Mouse (Mus musculus): ENCODE measurements at regions not wholly inside any gene's neighbourhood (a gene's known extent, or its start where the extent isn't known, plus 50 kb on each side); places are given as distances from the start of the nearest gene placed in this dataset.

DNA sequence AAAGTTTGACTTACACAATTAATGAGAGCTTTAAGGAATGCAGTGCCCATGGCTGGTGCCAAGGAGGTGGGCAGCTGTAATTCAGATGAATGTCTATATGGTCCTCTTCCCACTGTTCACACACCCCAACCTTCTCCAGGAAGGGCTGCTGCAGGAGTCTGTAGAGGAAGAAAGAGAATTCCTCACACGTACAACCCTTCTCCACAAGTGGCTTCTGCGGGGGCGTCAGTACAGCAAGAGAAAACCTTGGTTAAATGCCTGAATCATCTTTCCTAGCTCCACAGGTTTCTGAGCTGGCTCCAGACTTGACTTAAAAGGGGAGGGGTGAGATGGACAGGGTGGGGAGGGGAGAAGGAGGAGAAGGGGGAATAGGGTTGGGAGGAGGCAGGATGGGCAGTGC, 306.3 kb downstream of the Tbc1d1 start:
- no peak for DNase-seq (ENCODE audit: low spot score)

DNA sequence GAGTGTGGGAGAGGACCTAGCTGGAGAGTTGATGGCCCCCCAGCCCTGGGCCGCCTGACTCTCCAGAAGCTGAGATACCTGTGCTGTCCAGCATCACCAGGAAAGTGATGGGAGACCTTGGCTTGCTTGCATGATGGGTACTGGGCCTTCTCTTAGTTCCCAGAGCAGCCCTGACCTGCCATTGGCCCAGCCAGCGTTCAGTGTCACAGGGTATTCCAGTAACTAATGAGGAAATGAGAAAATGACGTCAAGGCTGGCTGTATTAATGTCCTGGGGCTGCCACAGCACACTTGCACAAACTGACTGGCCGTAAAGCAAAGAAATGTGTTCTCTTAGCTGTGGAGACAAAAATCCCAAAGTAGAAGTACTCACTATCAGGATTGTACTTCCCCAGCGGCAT, 307.5 kb downstream of the Tbc1d1 start:
- no peak for DNase-seq (ENCODE audit: low spot score)

DNA sequence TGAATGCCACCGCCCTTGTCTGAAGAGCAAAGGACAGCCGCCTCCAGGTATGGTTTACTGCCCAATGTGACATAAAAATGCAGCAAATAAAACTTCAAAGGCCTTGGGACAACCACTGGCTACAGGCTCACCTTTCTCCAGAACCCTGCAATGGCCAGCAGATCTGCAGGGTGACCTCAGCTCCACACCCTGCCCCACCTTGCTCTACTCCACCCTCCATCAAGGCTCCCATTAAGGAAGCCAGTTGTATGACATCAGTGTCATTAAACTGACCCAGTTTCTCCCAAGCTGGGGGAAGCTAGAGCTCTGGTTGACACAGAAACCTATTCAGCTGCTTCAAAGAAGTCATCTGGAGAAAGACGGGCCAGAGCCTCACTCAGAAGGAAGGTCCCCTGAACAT, 310.2 kb downstream of the Tbc1d1 start:
- no peak for DNase-seq (ENCODE audit: low spot score)

DNA sequence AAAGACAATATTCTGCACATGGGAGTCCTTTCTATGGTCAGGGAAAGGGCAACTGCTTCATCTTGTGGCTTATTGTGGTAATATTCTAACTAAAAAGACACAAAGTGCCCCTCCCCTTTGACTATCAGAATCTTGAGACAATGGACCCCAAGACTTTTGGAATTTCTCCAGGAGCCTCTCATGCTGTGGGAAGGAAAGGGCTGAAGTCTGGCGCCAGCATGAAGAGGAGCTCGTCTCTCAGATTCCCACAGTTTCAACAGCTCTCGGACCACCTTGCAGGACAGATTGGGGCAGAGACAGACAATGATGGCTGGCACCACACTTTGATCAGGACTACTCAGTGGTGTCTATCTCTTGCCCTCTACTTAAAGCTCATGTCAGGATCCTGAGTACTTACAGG, 311.8 kb downstream of the Tbc1d1 start:
- no peak for DNase-seq (ENCODE audit: low spot score)

DNA sequence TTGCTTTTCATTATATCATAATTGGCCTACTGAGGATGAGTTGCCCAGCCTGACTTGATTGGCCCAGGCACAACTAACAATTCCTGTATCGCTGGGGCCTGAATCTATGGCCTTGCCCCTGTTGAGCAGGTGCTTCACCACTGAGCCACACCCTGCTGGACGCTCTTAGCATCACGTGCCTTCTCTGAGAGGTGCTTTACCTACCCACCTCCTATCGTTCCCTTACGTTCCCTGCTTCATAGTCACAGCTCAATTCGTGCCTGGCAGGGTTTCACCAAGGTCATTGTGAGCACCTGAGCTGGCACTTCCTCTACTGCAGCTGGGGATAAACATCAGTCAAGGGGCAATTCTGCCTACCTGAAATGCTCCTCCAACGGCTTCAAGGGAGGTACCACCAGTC, 312.2 kb downstream of the Tbc1d1 start:
- DNase-seq (ENCODE audit: low spot score) = peak; percentile 39

DNA sequence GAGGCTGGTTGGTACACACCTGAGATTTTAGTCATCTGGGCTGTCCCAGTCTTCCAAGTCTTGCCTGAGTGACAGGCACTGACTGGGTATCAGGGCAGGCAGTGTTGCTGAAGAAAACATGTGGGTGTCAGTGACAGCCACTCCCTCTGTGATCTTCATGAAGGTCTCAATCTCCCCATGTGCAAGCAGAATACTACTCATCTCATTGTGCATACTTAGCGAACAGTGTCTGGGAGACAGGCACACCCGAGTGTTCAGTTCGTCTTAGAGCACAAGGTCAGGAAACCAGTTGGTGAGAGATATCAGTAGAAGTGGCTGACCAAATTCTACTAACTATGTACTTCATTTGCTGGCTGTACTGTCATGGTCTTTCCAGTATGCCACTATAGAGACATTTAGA, 315.9 kb downstream of the Tbc1d1 start:
- no peak for DNase-seq (ENCODE audit: low spot score)

DNA sequence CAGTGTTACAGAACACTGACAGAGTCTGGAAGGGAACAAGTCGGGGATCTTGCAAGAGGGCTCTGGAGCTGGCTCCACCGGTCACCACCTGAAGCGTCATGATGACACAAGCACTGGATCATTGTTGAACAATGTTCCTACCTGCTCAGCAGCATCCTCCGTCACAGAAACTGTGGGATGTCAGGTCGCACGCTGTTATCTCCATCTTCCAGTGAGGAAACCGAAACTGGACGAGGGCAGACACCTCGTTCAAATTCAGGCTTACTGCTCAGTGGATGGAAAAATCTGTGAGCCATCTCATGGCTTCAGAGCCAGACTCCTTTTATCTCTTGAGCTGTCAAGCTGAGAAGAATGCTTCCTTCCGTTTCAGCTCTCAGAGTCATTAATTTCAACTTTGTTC, 316.3 kb downstream of the Tbc1d1 start:
- DNase-seq (ENCODE audit: low spot score) = no peak

DNA sequence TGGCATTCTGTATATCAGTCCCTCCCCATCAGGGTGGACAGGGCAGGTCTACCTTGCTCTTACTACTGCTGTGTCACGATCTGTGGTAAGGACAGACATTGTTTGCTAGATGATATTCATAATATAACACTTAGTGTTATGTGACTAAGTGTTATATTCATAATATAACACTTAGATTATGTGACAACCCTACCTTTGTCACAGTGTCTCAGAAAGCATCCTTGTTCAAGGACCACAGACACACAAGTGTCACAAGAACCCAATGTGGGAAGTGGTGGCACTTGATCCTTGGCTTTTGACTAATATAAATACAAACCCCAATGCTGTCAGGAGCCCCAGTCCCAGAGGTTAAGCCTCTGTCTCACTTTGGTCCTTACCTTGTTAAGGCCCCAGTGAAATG, 318.8 kb downstream of the Tbc1d1 start:
- no peak for DNase-seq (ENCODE audit: low spot score)

DNA sequence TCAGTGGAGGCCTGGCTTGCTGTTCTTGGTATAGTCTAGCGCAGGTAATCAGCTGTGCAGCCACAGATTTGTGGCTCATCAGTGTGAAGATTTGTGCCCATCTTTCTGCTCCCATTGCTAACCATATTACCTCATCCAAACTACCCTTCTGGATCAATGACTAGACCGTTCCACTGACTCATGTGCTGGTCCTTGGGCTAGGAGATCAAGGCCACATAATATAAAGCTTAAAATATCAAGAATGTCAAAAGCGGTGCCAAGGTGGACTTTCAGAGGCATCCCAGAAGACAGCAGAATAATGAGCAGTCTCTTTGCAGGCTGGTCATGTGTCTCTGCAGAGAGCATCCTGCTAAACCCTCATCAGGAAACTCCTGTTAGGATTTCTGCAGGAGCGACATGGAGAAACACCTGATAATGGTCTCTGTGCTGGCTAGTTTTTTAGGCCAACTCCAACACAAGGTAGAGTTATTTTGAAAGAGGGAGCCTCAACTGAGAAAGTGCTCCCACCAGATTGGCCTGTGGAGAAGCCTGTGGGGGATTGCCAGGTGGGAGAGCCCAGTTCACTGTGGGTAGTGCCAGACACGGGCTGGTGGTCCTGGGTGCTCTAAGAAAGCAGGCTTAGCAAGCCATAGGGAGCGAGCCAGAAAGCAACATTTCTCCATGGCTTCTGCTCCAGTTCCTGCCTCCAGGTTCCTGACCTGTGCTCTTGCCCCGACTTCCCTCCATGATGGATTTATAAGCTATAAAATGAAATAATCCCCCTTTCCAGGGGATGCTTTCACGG, 319.8 kb downstream of the Tbc1d1 start:
- no peak for DNase-seq (ENCODE audit: low spot score)

DNA sequence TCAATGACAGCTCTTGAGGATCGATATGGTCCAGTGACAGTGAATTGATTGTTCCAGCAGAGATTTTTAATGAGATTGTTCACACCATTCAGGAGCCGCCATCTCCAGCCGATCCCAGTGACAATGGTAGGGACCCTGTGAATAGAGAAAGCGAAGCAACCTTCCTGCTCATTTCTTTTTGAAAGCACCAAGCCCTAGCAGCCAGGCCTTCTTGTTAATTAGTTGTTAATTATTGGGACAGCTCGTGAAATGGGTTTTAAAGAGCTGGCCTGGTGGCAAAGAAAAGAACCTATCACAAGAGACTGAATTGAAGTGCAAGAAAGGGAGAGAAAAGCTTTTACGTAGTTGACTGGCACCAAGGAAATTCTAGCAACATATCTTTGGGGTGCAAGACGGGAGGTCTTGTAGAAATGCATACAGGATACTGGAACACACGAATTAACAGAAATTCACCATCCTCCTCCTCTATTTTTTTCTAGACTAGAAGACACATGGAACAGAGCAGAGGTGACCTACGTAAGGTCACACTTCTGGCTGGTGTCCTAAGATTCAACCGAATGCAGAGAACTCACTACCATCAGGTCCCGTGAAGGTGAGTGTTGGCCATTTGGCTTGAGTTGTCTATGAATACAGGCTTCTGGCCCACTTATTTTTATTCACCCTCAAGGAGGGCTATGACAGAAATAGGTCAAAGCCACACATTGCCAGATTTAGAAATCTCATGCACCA, 320.7 kb downstream of the Tbc1d1 start:
- no peak for DNase-seq (ENCODE audit: low spot score)

DNA sequence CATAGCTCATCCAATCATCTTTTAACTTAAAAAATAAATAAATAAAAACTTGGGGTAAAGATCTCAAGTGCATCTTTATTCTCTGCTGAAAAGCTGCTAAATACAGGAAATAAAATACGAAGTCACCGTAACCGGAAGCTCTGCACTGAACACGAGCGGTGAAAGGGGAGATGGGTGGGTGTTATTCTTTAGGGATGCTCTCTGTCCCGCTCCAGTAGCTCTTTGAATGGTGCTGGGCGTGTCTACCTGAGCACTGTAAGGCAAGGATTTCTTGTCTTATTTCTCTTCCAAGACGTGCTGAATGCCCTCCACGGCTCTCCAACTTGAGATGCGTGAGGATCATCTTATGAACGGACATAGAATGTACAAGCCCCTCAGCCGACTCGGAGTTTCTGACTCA, 322.0 kb downstream of the Tbc1d1 start:
- DNase-seq (ENCODE audit: low spot score) = no peak

DNA sequence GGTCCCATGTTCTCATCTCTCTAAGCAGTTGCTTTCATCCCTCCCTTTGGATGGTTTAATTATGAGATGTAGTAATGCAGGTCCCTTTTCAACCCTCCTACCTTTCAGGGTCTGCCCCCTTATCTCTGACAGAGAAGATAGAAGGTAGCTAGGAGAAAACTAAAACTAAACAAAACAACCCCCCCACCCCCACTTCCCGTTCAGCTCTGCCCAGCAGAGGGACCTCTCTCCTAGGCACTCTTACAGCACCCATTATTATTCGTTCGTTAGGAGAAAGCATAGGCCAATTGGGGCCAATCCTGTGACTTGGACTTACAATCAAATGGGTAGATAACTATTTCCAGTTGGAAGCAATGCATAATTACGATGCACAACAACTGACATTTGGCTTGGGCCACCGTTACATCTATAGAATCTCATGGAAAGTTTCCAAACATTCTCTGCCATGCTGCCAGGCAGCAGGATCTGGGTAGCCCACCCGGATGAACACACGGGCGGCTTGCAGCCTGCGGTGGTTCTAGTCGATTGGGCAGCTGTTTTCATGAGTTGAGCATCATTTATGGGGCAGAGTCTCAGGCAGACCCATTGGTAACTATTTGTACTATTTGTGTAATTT, 322.6 kb downstream of the Tbc1d1 start:
- DNase-seq (ENCODE audit: low spot score) = no peak

DNA sequence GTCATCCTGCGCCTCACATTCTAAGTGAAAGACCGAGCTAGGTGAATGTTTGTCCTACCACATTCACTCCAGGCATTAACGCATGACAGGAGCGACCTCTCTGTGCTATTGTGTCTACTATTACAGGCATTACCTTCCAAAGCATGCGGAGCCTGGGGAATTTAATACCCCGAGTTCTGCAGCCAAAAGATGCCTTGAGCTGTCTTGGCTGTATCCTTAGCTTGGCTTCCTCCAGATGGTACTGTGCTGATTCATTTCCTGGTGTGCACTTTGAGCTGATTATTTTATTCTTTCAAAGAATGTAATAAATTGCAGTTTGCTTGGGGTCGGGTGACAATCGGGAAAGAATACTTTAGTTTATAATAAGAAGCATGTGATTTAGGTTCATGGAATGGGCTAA, 323.2 kb downstream of the Tbc1d1 start:
- no peak for DNase-seq (ENCODE audit: low spot score)

DNA sequence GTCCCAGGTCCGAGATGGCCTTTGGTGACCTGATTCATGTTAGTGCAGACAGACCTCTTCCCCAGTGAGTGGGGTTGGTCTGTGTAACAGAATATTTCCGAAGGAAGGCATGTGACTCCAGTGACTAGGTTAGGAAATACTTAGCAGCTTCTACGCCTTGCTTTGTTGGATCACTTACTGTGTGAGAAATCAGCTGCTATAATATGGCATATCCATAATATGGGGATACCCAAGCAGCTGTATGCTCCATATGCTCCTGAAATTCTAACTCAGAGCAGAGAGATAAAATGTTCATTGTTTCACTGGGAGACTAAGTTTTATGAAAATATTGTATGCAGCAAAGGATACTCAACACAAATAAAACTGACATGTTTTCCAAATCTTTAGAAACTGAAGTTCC, 318.1 kb upstream of the Klf3 start:
- DNase-seq (ENCODE audit: low spot score) = no peak

DNA sequence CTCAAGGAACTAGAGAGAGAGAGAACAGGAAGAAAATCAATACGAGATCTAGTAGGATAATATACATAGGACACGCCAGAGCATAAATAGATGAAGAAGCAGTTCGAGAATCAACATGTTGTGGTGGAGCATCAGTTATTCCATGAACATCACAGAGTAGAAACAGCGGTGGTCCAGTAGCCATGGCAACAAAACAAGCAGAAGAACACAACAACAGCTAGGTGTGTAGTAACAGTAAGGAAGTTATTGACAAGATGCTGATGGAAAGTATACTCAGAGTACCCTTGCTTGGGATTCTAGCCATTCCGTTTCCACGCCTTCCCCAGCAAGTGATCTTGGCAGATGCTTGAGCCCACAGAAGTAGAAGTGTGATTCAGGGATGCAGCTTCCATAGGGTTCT, 317.3 kb upstream of the Klf3 start:
- DNase-seq (ENCODE audit: low spot score) = no peak

DNA sequence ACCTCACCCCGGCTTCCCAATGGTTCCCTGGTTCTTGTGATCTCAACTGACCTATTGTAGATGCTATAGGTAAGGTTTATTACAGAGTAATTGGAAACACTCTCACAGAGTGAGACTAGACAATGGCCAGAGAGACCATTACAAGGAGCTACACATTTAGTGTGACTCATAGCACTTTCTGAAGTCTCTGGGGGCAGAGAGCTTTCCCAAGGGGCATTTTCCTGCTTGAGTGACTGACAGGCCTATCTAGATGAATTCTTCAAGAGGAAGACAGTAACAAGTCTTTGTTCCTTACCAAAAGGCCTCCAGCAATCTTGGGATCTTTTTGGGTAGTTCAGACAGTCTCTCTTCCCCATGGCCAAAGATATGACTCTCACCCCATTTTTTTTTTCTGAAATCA, 316.4 kb upstream of the Klf3 start:
- no peak for DNase-seq (ENCODE audit: low spot score)

DNA sequence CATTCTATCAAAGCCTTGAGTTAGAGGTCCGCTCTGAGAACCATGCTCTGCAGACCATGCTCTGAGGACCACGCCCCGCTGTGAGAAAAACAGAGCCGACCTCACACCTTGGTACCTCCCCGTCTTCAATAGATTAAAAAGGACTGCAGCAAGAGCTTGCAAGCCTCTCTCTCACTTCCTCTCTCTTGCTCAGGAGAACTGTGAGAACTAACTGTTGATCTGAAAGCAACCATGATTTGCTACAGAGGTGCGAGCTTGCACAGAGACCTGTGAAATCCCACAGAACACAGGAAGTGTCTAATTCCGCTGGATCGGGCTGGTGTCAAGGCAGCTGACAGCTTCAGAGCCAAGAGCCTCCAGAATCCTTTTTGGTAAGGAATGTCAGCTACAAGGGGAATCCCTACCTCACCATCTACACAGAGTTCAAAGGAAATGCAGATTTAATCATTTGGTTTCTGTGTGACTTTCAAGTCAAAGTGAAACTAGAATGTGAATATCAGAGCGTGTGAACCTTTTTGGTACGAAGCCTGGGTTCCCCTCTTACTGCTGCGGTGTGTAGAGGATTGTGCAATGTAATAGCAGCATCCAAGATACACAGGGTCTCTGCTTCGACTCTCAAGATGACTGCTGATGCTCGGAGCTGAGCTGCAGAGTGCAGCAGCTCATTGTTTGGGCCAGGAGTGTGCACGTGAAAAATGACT, 315.3 kb upstream of the Klf3 start:
- peak; percentile 70 for DNase-seq (ENCODE audit: low spot score)

DNA sequence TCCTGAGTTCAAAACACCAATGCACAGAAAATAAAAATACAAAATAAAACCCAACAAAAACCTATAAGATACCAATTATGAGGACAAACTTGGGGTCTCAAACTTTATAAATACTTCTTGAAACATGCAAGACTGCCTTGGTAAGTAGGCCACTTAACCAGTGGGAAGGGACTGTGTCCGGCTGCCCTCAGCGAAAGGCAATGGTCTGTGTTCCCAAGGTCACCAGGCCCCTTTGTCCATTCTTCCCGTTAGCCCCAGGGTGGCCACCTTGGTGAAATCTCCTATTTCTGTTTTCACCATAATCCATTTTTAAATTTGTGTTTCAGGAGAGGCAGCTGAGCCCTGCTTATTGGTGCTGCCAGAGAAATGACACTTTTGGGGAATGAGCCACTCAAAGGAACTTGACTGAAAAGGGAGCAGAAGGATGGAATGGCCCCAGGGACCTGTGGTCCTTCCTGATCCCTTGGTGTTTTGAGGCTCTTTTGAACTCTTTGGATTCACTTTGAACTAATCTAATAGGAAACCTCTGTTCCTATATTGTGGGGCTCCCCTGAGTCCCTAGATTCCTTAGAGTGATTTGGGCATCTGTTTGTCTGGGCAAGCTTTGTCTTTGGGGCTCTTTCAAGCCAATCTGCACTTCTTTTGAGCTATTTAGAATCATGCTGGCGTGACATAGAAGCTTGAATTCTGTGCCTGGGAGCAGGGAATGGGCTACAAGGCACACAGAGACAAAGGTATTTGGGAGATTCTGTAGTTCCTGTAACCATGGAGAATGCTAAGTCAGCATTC, 313.3 kb upstream of the Klf3 start:
- no peak for DNase-seq (ENCODE audit: low spot score)

DNA sequence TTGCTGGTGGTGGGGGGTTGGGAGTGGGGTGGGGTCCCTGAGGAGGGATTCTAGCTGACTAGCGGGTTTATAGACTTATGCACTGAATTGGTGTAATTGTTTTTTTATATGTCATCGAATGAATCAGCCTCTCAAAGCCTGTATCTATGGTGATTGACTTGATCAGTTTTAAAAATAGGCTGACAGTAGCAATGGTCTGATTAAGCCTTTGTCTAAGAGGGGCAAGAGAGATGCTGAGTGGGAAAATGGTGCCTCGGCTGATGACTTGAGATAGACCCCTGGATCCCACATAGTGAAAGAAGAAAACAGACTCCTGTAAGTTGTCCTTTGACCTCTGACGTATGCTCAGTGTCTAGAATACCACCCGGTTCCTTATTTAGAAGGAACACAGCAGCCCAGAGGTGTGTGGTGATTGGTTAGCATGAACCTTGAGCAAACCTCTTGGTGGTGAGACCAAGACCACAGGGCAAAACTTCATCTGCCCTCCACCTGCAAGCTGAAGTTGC, 312.7 kb upstream of the Klf3 start:
- DNase-seq (ENCODE audit: low spot score) = no peak

DNA sequence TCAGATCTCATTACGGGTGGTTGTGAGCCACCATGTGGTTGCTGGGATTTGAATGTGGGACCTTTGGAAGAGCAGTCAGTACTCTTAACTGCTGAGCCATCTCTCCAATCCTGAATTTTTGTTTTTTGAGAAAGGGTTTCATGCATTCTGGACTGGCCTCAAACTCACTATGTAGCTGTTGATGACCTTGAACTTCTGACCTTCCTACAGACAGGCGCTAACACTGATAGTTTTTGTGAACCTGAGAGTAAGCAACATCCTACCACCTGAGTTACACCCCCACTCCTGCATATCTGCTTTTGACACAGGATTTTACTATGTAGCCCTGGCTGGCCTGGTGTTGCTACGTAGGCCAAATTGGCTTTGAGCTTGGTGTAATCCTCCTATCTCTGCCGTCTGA, 308.8 kb upstream of the Klf3 start:
- DNase-seq (ENCODE audit: low spot score) = no peak

DNA sequence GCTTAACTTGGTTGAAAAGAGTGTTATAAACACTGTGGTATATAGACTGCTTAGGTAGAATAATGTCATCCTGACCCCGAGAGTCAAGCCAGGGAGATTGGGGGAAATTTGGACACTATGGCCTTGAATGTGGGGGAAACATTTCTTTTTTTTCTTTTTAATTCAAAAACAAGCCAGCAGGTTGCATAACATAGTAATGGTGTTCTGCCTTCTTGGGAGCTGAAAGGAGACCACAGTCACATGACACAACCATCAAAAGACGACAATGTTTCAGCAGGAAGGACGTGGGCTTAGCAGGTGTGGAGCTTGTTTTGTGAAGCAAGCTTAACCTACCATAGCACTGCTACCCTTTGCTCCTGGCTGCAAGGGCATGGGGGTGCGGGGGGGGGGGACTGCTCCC, 306.3 kb upstream of the Klf3 start:
- DNase-seq (ENCODE audit: low spot score) = no peak

DNA sequence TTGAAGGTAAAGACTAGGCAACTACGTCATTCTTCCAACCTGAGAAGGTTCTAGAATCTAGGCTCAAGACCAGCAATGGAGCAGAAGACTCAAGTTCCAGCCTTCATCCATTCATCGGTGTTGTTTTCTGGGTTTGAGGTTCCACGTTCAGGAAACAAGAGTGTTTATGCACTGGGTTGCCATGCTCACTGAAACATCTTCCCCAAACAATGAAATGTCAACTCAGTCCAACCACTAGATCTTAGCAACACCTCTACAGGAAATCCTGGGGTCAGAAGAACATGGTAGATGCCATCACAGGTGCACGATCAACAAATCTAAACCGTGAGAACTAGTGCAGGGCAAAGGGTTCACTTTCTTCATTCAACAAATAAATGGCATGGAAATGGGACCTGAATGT, 304.8 kb upstream of the Klf3 start:
- peak; percentile 48 for DNase-seq (ENCODE audit: low spot score)
